In the genomic region with DNA sequence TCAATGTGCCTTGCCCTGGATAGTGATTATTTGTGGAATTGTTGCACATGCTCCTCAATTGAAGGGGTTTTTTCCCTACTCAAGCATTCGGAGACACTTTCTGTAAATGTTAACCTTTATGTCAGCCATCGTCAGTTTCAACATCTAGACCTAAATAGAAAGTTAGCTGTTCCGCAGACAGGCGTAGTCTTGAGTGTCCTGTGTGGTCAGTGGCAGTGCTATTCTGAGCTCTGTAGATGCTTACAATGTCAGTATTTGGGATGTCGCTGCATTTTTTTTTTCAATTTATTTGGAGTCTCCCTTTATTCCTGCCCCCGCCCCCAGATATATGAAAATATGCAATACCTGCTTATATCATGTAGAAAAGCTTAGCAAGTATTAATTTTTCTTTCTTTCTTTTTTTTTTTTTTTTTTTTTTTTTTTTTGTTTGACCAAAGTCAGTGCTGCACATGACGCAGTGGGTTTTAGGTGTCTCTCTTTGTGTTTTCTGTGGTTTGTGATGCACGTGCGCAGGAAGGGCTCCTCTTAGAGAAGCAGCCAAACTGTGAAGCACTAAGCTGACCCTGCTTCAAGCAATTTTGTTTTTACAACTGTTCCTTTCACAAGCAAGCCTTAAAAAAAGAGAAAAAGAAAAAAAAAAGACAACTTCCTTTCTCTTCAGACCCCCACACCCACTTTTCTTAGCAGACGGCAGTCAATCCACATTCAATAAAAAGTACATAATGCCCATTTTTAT, we compare ENCODE assay signal across 17 mouse cellular contexts.
DNase-seq lines count a peak whose midpoint lies in the region; ATAC-seq and TF ChIP-seq lines count a peak whose summit lies in the region.
"Had no signal": no experiment of that assay in that cellular context is flagged by ENCODE, and none has a peak within 500 bp of the region (broad histone marks: within the 10 kb centered on the region; RNA-seq: fewer than 3 reads in every experiment).

No protein-coding gene starts in this region.

- peaks cover 12% of the 10 kb centered on the region for H3K4me1 ChIP-seq in heart, embryonic 10.5 days
- no peaks in the 10 kb centered on the region; the same call in 1 of the 2 replicates for H3K4me1 ChIP-seq in kidney, adult 2 months (ENCODE audit: control insufficient read depth, insufficient read depth, low read length)

- H3K36me3 ChIP-seq in heart, embryonic 10.5 days: 0 out of 2 replicates have a peak, but pooled peaks cover 2% of the 10 kb centered on the region
- H3K36me3 ChIP-seq in kidney, adult 2 months (ENCODE audit: control insufficient read depth, insufficient read depth, low read length): no peaks in the 10 kb centered on the region; the same call in 1 of the 2 replicates
- H3K36me3 ChIP-seq: neural tube, embryonic 15.5 days had no signal

- no peaks in the 10 kb centered on the region for H3K27me3 ChIP-seq in heart, embryonic 10.5 days (ENCODE audit: insufficient read depth, poor library complexity, severe bottlenecking)
- no peaks in the 10 kb centered on the region; the same call in 1 of the 2 replicates for H3K27me3 ChIP-seq in kidney, adult 2 months (replicated peaks; ENCODE audit: control insufficient read depth, insufficient read depth, low read length)
- H3K27me3 ChIP-seq: neural tube, embryonic 15.5 days had no signal

- TF ChIP-seq CTCF in kidney, adult 2 months (conservative IDR thresholded peaks at IDR 0.05; ENCODE audit: insufficient read depth, insufficient read length, low read depth, low read length): no peak

- 64% methylated on average over 10 of the region's 10 CpGs for WGBS in heart, embryonic 10.5 days
- WGBS in kidney, adult 2 months: 87% methylated on average over 10 of the region's 10 CpGs

- ATAC-seq in neutrophil, adult 5-6 weeks (ENCODE audit: extremely low read depth, insufficient number of reproducible peaks, low FRiP score, poor library complexity, severe bottlenecking): 0 out of 2 replicates have a peak, but pooled peaks have one; percentile 41
- ATAC-seq in monocyte, adult 5-6 weeks (replicated peaks; ENCODE audit: insufficient number of reproducible peaks, low FRiP score, low TSS enrichment, poor library complexity, severe bottlenecking): no peak
- ATAC-seq: forebrain, embryonic 14.5 days; hindbrain, postnatal 0 days; midbrain, embryonic 16.5 days had no signal

- H3K27ac ChIP-seq in heart, embryonic 10.5 days: no peak overlapping the region
- H3K27ac ChIP-seq in kidney, adult 2 months (ENCODE audit: insufficient read depth, low read depth, low read length): no peak overlapping the region
- H3K27ac ChIP-seq: hindbrain, postnatal 0 days; neural tube, embryonic 15.5 days had no signal

- DNase-seq in heart, embryonic 10.5 days (ENCODE audit: low spot score): peak; percentile 57
- no peak for DNase-seq in heart, adult 9 months (ENCODE audit: low spot score in 2 of 2)
- DNase-seq in thymus, adult 18-20 months: peak; percentile 46 to 69
- no peak for DNase-seq in thymus, postnatal 4 days
- no peak for DNase-seq in kidney, adult 2 months
- no peak for DNase-seq in layer of hippocampus, adult 8-10 months (ENCODE audit: low spot score in 2 of 2)
- DNase-seq: cerebellum, adult 11-12 months; gastrocnemius, postnatal 10 days; liver; lung, embryonic 14.5 days; right cerebral cortex, adult 18-20 months had no signal

- H3K4me3 ChIP-seq in heart, embryonic 10.5 days: 0 out of 2 replicates have a peak overlapping the region, but pooled peaks have one; percentile 1
- no peak overlapping the region for H3K4me3 ChIP-seq in kidney, adult 2 months (ENCODE audit: insufficient read depth, low read depth, low read length)
- H3K4me3 ChIP-seq: neural tube, embryonic 15.5 days had no signal

- no peak for TF ChIP-seq POLR2A in kidney, adult 2 months (IDR thresholded peaks at IDR 0.05; ENCODE audit: low read depth, low read length)

- H3K9me3 ChIP-seq in heart, embryonic 10.5 days: no peaks in the 10 kb centered on the region
- H3K9me3 ChIP-seq: neural tube, embryonic 15.5 days had no signal

Comparison
In these comparisons a context has a peak if more than half of its experiments do, and no peak if none do; other contexts are left out.
1. DNase-seq: peak in heart, embryonic 10.5 days (single experiment) and thymus, adult 18-20 months (2 of 2); none in heart, adult 9 months (0 of 2), thymus, postnatal 4 days (single experiment), kidney, adult 2 months (single experiment) and layer of hippocampus, adult 8-10 months (0 of 2).